Mouse (Mus musculus): Measurements from ENCODE around the gene Ubl3. TPM values are rescaled to one million over a fixed set of nuclear protein-coding genes. Genes with fewer than 3 reads are reported as not detected.

The Ubl3 gene
- polyA plus RNA-seq, 1 experiment from 2014 or later = 27.0 TPM

GRCm38 (mm10) chr5:148544733-148545132 is 7.9 kb downstream of the Ubl3 start:
- Histone ChIP-seq H3K9me3 (ENCODE audit: control insufficient read depth, low read length) (no peaks in the 10 kb centered on the region), H3K4me3 (ENCODE audit: low read length) (no peak overlapping the region), H3K9ac (ENCODE audit: low read depth, low read length) (no peak overlapping the region), H3K27ac (ENCODE audit: low read length) (no peak overlapping the region), H3K27me3 (replicated peaks; ENCODE audit: control insufficient read depth, insufficient read depth, low read length) (no peaks in the 10 kb centered on the region), H3K4me2 (ENCODE audit: low read depth, low read length) (no peak overlapping the region), H3K36me3 (ENCODE audit: control insufficient read depth, insufficient read depth, low read length) (no peaks in the 10 kb centered on the region), H3K4me1 (ENCODE audit: control insufficient read depth, insufficient read depth, low read length) (peaks cover 29% of the 10 kb centered on the region)
- 84% methylated on average over 2 of the region's 2 CpGs for WGBS
- no peak for ATAC-seq

DNA sequence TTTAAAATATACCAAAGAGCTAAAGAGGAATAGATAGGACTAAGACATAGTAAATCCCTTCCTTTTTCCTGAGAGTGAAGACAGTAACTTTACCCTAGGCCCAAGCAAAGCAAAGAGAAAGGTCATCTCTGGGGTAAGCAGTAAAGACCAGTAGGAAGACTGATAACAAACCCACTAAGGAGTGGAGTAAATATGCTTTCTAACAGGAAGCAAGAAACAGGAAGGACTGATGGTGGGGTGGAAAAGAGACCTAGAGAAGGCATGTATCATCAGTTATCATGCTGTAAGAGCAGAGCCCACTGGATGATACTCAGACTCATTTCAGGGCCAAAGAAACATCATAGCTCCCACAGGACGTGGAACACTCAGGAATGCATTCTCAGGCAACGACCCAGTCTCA is 10.4 kb downstream of the Ubl3 start:
- no peak for ATAC-seq
- WGBS = 34% methylated on average over 2 of the region's 2 CpGs
- no peaks in the 10 kb centered on the region for H3K36me3 ChIP-seq (ENCODE audit: control insufficient read depth, insufficient read depth, low read length)

GRCm38 (mm10) chr5:148535669-148536430 is 16.7 kb downstream of the Ubl3 start:
- no peak for ATAC-seq
- 72% methylated on average over 4 of the region's 4 CpGs for WGBS
- Histone ChIP-seq H3K27ac (ENCODE audit: low read length) (no peak overlapping the region), H3K36me3 (ENCODE audit: control insufficient read depth, insufficient read depth, low read length) (no peaks in the 10 kb centered on the region), H3K9me3 (ENCODE audit: control insufficient read depth, low read length) (no peaks in the 10 kb centered on the region), H3K9ac (ENCODE audit: low read depth, low read length) (no peak overlapping the region), H3K4me2 (ENCODE audit: low read depth, low read length) (no peak overlapping the region), H3K4me3 (ENCODE audit: low read length) (no peak overlapping the region), H3K27me3 (replicated peaks; ENCODE audit: control insufficient read depth, insufficient read depth, low read length) (no peaks in the 10 kb centered on the region), H3K4me1 (ENCODE audit: control insufficient read depth, insufficient read depth, low read length) (peaks cover 8% of the 10 kb centered on the region; the same call in 1 of the 2 replicates)

More for the DNA sequence above, 10.4 kb downstream of the Ubl3 start:
- H3K9ac ChIP-seq (ENCODE audit: low read depth, low read length) = no peak overlapping the region
- H3K4me1 ChIP-seq (ENCODE audit: control insufficient read depth, insufficient read depth, low read length) = peaks cover 13% of the 10 kb centered on the region
- 0 out of 2 replicates have a peak overlapping the region, but pooled peaks have one; percentile 5 for H3K4me2 ChIP-seq (ENCODE audit: low read depth, low read length)
- H3K9me3 ChIP-seq (ENCODE audit: control insufficient read depth, low read length) = no peaks in the 10 kb centered on the region
- no peaks in the 10 kb centered on the region for H3K27me3 ChIP-seq (replicated peaks; ENCODE audit: control insufficient read depth, insufficient read depth, low read length)
- H3K4me3 ChIP-seq (ENCODE audit: low read length) = no peak overlapping the region
- H3K27ac ChIP-seq (ENCODE audit: low read length) = peak overlapping the region; percentile 6; the same call in 1 of the 2 replicates

DNA sequence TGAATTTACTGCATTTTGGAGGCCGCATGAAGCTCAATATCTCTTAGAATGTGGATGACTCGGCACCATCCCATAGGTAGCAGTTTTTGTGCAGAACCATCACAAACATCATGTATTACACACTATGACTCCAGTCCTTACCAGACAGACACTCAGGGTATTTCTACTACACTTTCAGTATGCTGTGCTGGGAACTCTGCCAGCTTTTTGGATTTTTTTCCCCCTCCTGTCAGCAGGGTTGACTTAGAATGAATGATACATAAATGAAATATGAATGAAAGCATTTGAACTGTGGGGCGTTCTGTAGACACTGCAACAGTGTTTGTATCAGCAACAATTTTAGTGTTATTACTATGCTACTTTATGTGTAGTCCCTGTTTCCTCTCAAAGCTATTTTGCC is 17.9 kb downstream of the Ubl3 start:
- 63% methylated on average over 3 of the region's 3 CpGs for WGBS
- Histone ChIP-seq H3K9ac (ENCODE audit: low read depth, low read length) (no peak overlapping the region), H3K4me2 (ENCODE audit: low read depth, low read length) (no peak overlapping the region), H3K27ac (ENCODE audit: low read length) (no peak overlapping the region), H3K27me3 (replicated peaks; ENCODE audit: control insufficient read depth, insufficient read depth, low read length) (no peaks in the 10 kb centered on the region), H3K4me1 (ENCODE audit: control insufficient read depth, insufficient read depth, low read length) (peaks cover 5% of the 10 kb centered on the region; the same call in 1 of the 2 replicates), H3K4me3 (ENCODE audit: low read length) (no peak overlapping the region), H3K36me3 (ENCODE audit: control insufficient read depth, insufficient read depth, low read length) (no peaks in the 10 kb centered on the region), H3K9me3 (ENCODE audit: control insufficient read depth, low read length) (no peaks in the 10 kb centered on the region)
- ATAC-seq = no peak

- 92% methylated on average over 2 of the region's 2 CpGs for WGBS
- Histone ChIP-seq H3K9me3 (ENCODE audit: control insufficient read depth, low read length) (no peaks in the 10 kb centered on the region), H3K27ac (ENCODE audit: low read length) (no peak overlapping the region), H3K27me3 (replicated peaks; ENCODE audit: control insufficient read depth, insufficient read depth, low read length) (no peaks in the 10 kb centered on the region), H3K4me1 (ENCODE audit: control insufficient read depth, insufficient read depth, low read length) (peaks cover 6% of the 10 kb centered on the region; the same call in 1 of the 2 replicates), H3K4me2 (ENCODE audit: low read depth, low read length) (no peak overlapping the region), H3K36me3 (ENCODE audit: control insufficient read depth, insufficient read depth, low read length) (no peaks in the 10 kb centered on the region), H3K9ac (ENCODE audit: low read depth, low read length) (no peak overlapping the region), H3K4me3 (ENCODE audit: low read length) (no peak overlapping the region)
- ATAC-seq = no peak
Observed at GRCm38 (mm10) chr5:148533924-148534323, 18.7 kb downstream of the Ubl3 start.

- WGBS = 46% methylated on average over 5 of the region's 5 CpGs
- Histone ChIP-seq H3K4me2 (ENCODE audit: low read depth, low read length) (no peak overlapping the region), H3K27me3 (replicated peaks; ENCODE audit: control insufficient read depth, insufficient read depth, low read length) (no peaks in the 10 kb centered on the region), H3K36me3 (ENCODE audit: control insufficient read depth, insufficient read depth, low read length) (no peaks in the 10 kb centered on the region), H3K27ac (ENCODE audit: low read length) (no peak overlapping the region), H3K4me3 (ENCODE audit: low read length) (no peak overlapping the region), H3K9ac (ENCODE audit: low read depth, low read length) (no peak overlapping the region), H3K9me3 (ENCODE audit: control insufficient read depth, low read length) (no peaks in the 10 kb centered on the region), H3K4me1 (ENCODE audit: control insufficient read depth, insufficient read depth, low read length) (peaks cover 19% of the 10 kb centered on the region)
- no peak for ATAC-seq
Observed at GRCm38 (mm10) chr5:148532201-148532600, 20.4 kb downstream of the Ubl3 start.

- peak; percentile 55; the same call in 1 of the 2 replicates for ATAC-seq
- WGBS = 18% methylated on average over 6 of the region's 6 CpGs
- Histone ChIP-seq H3K27ac (ENCODE audit: low read length) (no peak overlapping the region), H3K9me3 (ENCODE audit: control insufficient read depth, low read length) (no peaks in the 10 kb centered on the region), H3K4me1 (ENCODE audit: control insufficient read depth, insufficient read depth, low read length) (peaks cover 24% of the 10 kb centered on the region), H3K9ac (ENCODE audit: low read depth, low read length) (no peak overlapping the region), H3K36me3 (ENCODE audit: control insufficient read depth, insufficient read depth, low read length) (no peaks in the 10 kb centered on the region), H3K4me3 (ENCODE audit: low read length) (no peak overlapping the region), H3K27me3 (replicated peaks; ENCODE audit: control insufficient read depth, insufficient read depth, low read length) (no peaks in the 10 kb centered on the region), H3K4me2 (ENCODE audit: low read depth, low read length) (no peak overlapping the region)
Observed at GRCm38 (mm10) chr5:148527632-148528031, 25.0 kb downstream of the Ubl3 start.

DNA sequence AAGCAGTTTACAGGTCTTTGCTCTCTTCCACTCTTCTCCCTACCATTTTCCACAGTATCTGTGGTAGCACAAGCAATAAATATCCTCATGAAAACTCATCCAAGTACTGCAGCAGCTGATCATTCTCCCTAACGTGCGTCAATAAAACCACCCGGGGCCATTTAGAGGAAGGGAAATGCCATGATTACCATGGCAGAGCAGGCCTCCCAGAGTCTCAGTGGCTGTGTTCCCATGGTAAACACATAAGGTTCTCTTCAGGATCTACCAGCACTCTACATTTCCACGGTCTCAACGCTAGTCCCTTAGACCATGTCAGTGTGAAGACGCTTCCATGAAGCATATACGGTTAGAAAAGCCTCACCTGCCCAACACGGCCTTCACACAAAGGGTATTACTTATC is 26.0 kb downstream of the Ubl3 start:
- WGBS = 66% methylated on average over 8 of the region's 8 CpGs
- no peak for ATAC-seq
- H3K27ac ChIP-seq (ENCODE audit: low read length) = no peak overlapping the region

GRCm38 (mm10) chr5:148523202-148523971 is 29.2 kb downstream of the Ubl3 start:
- Histone ChIP-seq H3K4me3 (ENCODE audit: low read length) (no peak overlapping the region), H3K9me3 (ENCODE audit: control insufficient read depth, low read length) (no peaks in the 10 kb centered on the region), H3K4me1 (ENCODE audit: control insufficient read depth, insufficient read depth, low read length) (peaks cover 26% of the 10 kb centered on the region), H3K27me3 (replicated peaks; ENCODE audit: control insufficient read depth, insufficient read depth, low read length) (no peaks in the 10 kb centered on the region), H3K36me3 (ENCODE audit: control insufficient read depth, insufficient read depth, low read length) (no peaks in the 10 kb centered on the region), H3K9ac (ENCODE audit: low read depth, low read length) (no peak overlapping the region), H3K4me2 (ENCODE audit: low read depth, low read length) (no peak overlapping the region), H3K27ac (ENCODE audit: low read length) (no peak overlapping the region)
- WGBS = 64% methylated on average over 5 of the region's 5 CpGs
- ATAC-seq = peak; percentile 49; the same call in 1 of the 2 replicates

More for the DNA sequence above, 26.0 kb downstream of the Ubl3 start:
- Histone ChIP-seq H3K4me2 (ENCODE audit: low read depth, low read length) (no peak overlapping the region), H3K4me3 (ENCODE audit: low read length) (no peak overlapping the region), H3K9me3 (ENCODE audit: control insufficient read depth, low read length) (no peaks in the 10 kb centered on the region), H3K36me3 (ENCODE audit: control insufficient read depth, insufficient read depth, low read length) (no peaks in the 10 kb centered on the region), H3K27me3 (replicated peaks; ENCODE audit: control insufficient read depth, insufficient read depth, low read length) (no peaks in the 10 kb centered on the region), H3K9ac (ENCODE audit: low read depth, low read length) (no peak overlapping the region), H3K4me1 (ENCODE audit: control insufficient read depth, insufficient read depth, low read length) (peaks cover 25% of the 10 kb centered on the region)
